Mouse (Mus musculus) v-Abl transformed pro-B cells (cell line): ENCODE measurements around the gene Vezt.

Experiments used
- in situ Hi-C, 2 experiments: fragments of 400-800 bp; cut with MboI; formaldehyde crosslinking; loops; one replicate each; pipeline ENCODE4 v1.15.1; 2025; ENCODE audit not compliant: unreplicated experiment in 2 of 2

Vezt gene

DNA sequence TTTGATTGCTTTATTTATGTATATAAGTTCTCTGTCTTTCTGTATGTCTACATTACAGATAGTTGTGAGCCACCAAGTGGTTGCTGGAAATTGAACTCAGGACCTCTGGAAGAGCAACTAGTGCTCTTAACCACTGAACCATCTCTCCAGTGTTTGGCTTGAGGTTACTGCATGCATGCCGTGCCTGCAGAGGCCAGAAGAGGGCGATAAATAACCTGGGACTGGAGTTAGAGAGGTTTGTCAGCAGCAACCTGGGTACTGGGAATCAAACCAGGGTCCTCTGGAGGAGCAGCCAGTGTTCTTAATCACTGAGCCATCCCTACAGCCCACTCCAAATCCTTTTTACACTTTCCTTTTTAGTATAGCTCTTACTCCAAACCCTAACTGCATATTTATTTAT lies 118.8 kb downstream of the Vezt start:
- in situ Hi-C loops = no loop called here

DNA sequence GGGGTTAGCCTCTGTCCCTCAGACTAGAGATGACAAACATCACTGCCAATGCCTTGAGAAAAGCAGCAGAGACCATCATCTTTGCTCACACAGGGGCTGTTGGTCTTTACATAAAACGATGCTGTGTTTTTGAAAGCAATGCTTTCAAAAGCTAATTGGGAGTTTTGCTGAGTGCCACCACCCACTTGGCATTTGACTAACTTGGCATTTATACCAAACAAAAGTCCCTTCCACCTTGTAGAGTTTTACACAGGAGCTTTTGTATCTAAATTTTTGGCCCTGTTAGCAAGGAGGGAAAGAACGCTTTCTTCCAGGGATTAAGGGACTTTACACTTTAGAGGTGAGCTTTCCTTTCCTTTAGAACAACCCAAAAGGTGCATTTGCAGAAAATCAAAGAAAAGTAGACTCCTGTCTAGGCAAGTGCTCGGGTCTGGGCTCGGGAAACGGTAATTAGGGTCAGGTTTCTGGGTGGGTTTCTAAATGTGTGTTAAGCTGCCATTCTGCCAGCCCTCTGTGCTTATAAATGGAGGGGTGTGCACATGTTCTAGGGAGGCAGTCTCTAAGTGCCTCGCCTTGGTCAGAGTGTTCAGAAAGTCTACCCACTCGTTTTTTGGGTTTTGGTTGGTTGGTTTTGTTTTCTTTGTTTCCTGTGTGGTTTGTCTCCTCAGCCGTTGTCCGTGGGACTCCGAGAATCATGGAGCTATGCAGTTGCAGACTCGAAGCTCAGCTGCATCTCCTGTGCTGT lies 119.9 kb downstream of the Vezt start:
- in situ Hi-C loops = no loop called here

DNA sequence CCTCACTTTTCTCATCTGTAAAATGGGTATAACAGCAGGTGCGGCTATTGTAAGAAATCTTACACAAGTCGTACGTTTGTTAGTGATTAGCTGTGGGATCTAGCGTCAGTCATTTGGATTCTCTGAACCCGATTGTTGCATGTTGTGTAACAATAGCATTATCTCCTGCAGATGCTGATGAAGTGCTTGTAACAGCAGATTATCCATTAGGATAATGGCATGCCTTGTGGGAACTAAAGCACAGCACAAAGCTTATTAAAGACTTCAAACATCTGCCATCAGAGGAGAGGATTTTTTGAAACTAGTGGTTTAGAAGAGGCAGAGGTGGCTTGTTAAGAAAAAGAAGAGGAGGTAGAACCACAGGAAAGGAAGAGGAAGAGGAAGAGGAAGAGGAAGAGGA lies 122.1 kb downstream of the Vezt start:
- in situ Hi-C loops = no loop called here

DNA sequence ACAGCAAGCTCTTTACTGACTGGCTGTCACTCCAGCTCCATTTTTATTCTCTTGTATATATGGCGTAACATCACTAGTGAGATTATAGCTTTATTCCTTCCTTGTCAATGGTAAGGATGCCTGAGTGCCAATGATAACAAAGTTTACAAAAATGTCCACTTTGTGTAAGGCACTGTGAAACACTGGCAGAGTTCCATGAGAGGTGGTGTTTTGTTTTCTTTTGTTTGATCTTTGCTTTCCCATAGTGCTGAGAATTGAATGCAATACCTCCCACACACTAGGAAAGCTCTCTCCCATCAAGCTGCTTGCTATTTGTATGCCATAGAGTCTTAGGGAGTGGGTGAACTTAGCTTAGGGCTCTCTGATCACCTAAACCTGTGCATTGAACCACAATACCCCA lies 122.7 kb downstream of the Vezt start:
- in situ Hi-C loops = no loop called here

DNA sequence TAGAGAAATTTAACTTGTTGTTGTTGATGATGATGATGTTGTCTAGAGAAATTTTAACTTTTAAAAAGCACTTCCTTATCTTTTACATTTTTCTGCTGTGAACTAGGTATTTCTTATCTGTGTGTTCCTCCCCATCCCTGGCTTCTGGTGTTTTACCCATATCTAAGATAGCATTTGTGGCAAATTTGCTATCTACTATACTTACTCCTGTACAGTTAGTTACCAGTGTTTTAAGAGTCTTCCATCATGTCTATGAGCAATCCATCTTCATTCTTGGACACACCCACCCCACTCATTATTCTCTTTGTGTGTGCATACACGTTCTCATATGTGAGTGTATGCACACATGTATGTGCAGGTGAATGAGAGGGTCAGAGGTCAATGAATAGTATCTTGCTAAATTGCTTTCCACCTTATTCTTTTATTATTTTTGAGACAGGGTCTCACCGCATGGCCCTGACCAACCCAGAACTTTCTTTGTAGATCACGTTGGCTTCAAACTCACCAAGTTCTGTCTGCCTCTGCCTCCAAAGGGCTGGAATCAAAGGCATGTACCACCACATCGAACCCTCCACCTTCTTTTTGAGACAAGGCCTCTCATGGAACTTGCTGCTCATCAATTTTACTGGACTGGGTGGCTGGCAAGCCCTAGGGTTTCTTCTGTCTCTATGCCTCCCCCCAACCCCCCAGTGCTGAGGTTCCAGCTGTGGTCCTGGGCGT lies 123.3 kb downstream of the Vezt start:
- in situ Hi-C loops = no loop called here

DNA sequence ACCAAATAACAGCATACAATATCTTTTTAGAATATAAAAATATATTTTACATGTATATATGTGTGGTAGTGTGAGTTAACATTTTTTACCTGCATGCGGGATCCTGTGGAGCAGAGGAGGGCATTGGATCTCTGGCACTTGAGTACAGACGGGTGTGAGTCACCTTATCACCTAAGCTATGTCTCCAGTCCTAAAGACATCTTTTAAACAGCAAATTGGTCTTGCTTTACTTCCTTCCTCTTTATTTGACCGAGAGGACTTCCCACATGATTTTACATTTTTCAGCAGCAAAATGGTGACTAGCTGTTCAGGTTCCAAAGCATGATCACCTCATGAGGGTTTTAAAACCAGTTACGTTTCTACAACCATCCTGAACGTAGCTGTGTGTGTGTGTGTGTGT lies 124.3 kb downstream of the Vezt start:
- in situ Hi-C loops = no loop called here

DNA sequence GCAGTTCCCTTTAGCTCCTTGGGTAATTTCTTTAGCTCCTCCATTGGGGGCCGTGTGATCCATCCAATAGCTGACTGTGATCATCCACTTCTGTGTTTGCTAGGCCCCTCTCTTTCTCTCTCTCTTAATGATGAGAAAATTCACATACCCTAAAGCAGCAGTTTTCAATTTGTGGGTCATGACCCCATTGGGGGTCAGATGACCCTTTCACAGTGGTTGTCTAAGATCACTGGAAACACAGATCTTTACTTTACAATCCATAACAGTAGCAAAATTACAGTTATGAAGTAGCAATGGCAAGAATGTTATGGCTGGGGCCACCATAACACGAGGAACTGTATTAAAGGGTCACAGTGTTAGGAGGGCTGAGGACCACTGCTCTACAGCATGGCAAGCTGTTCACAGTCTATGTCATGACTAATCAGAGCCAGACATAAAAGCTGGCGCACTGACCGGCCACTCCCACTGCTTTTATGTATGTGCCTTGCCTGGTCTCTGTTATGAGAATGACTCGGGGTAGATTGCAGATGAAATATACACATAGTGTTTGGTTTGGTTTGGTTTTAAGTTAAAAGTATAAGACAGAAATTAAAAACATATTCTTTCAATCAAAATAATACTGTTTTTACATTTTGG lies 125.7 kb downstream of the Vezt start:
- in situ Hi-C loops = no loop called here

DNA sequence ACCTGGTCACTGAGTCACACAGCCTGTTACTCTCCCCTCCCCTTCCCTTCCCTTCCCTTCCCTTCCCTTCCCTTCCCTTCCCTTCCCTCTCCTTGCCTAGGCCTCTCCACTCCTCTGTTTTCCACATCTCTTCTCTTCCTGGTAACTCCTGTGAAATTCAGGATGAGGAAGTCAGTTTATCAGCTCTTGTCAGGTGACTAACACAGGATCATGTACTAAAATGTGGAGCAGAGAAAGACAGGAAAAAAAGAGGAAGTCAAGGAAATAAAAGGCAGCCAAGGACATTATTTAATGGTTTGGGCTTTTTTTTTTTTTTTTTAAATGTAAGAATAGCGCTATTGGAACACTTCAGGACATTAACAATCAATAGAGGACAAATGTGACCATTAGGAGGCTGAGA lies 126.6 kb downstream of the Vezt start:
- in situ Hi-C loops = no loop called here

DNA sequence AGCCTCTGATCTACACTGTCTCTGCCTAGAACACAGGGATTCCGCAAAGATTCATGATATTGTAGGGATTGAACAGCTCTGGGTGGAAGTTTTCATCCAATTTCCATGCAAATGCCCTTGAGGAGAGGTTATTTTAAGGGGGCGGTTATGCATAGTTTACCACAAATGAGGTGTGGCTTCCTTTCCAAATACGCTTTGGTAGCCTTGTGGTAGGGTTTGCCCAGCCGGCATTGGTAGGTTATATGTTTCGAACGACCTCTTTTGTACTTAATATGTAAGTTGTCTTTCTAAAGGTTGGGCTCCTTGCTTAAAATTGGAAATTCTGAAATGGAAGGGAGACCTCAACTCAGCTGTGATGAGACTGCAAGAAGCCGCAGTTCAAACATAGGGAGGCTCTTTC lies 127.1 kb downstream of the Vezt start:
- in situ Hi-C loops = no loop called here

DNA sequence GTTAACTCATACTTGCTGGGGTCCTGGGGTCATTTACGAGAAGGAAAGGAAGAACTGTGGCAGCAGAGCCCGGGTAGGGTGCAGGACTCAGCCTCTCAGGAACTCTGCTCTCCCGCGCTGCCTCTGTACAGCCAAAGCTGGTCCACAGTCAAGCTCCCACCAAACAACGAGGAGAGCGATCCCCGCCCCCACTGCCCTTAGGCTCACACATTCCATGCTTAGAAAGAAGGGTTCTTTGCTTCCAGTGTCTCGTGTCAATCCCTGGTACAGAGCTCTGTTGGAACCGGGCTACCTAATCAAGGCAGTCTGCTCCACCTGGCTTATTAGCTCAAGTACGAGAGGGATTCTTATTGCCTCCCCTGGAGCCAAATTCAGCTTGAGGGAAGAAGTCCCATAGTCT lies 128.2 kb downstream of the Vezt start:
- in situ Hi-C loops = no loop called here

DNA sequence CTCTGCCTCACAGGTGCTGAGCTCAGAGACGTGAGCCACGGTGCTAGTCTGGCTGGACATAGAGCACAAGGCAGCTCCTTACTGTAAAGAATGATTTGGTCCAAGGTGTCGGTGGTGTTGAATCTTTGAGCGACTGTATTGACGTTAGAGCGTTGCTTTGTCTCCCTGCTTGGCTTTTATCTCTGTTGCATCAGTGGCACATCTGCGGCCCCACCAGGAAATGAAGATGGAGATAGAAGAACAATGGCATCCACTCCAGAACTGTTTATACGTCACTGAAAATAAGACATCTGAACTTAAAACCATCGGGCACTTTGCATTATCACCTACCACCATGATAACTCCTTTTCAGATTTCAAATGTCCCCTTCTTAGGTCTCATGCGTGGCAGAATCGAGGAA lies 135.7 kb downstream of the Vezt start:
- in situ Hi-C loops = no loop called here

DNA sequence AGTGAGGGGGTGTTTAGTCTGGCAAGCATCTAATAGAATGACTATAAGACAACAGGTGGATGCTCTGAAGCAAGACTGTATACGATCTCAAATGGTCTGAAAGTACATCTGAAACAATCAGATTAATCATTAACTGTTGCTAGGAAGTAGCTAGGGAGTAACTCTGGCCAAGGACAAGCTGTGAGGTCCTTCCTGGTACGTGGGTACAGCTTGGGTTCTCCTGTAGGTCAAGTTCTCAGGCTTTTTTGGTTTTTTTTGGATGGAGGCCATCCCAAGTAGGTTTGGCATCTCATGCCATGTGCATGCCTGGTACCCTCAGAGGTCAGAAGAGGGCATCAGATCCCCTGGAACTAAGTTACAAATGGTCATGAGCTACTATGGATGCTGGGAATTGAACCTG lies 136.3 kb downstream of the Vezt start:
- in situ Hi-C loops = no loop called here

DNA sequence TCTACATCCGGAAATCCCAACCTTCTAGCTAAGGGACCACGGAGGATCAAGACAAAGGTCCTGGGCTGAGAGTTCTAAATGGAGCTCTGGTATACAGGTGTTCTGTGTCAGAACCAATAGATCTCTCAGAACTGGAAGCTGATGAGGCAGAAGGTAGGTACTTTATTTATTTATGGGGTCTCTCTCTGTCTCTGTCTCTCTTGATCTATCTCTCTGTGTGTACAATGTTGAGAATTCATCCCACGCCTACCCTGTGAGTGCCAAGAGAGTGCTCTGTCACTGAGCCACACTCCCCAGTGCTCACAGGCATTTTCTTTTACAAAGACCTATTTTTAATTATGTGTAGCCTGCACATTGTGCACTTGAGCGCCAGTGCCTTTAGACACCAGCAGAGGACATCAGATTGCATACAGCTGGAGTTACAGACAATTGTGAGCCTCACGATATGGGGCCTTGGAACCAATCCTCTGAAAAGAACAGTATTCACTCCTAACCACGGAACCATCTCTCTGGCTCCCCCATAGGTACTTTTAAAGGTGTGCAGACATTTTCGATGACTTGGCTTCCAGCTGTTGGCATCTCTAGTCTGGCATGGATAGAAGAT lies 138.5 kb downstream of the Vezt start, which contains the start of gene Metap2:
TSS of gene Metap2 (minus strand) at position 51 of the 604 bp plus-strand sequence.
- in situ Hi-C loops = no loop called here

DNA sequence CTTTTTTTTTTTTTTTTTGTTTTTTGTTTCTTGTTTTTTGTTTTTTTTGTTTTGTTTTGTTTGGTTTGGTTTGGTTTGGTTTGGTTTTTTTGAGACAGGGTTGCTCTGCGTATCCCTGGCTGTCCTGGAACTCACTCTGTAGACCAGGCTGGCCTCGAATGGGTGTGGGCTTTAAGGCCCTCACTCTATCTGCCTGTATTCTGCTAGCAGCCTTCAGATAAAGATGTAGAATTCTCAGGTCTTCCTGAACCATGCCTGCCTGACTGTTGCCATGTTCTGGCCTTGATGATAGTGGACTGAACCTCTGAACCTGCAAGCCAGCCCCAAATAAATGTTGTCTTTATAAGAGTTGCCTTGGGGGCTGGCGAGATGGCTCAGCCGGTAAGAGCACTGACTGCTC lies 143.1 kb downstream of the Vezt start:
- in situ Hi-C loops = no loop called here

DNA sequence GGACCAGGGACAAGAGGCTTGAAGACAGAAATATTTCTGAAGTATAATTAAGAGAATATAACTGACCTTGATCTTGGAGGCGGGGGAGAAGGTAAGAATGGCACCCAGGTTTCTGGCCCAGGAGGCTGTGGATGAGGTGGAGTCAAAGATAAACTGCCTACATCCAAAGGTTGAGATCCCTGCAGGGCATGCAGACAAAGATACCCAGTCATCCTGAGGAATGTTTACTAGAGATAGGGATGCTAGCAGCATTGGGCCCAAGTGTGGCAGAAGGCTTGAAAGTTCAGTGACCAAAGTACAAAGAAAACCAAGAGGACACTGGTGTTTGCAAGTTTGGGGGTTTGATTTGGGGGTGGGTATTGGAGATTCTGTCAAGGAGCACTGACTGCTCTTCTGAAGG lies 144.6 kb downstream of the Vezt start:
- in situ Hi-C loops = no loop called here

DNA sequence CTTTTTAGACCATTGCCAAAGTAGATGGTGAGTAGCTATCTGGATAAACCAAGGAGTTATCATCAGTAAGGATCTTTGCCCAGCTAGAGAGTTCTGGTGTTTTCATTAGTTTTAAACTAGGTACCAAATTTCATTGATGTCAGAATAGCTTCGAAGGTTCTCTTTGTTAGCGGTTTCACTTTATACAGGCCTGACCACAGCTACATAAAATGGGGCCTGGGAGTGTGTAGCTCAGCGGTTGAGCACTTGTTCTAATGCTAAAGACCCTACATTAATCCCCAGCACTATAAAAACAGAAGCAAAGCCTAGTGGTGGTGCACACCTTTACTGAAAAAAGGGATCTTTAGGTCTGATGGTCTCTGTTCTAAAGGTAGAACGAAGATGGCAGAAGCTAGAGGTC lies 145.1 kb downstream of the Vezt start:
- in situ Hi-C loops = no loop called here

DNA sequence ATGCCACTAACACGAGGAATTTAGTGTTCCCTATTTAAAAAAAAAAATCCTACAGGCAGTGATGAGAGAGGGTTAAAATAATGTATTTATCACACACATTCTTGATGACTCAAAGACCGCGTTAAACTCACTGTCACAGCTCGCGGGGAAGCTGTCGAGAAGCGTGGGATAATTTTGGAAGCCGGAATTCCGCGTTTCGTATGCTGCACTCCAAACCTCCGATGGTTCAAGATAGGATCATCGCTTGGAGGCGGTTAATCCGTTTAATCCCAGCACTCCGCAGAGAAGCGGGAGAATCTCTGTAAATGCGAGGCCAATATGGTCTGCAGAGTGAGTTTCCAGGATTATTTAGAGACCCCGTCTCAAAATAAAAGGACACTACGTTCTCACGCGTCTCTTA lies 145.6 kb downstream of the Vezt start:
- in situ Hi-C loops = no loop called here

DNA sequence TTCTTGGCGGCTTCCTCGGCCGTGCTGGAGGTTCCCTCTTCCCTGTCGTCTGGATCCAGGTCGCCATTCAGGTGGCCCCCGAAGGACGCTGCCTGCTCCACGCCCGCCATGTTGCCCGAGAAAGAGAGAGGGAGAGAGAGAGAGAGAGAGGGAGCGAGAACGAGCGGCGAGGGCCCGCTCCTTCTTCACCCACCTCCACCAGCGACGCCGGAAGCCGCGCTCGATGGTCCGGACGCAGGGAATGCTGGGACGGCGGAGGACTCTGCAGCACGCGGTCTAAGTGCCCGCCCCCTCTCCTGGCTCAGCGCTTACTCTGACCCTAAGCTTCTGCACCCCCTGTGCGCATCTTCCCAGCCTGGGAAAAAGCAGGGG lies 146.1 kb downstream of the Vezt start:
- in situ Hi-C loops = no loop called here
